Mouse (Mus musculus) c-Kit-positive CD71-positive TER-119-positive erythroid progenitor cells, embryonic 14.5 days (primary cell): ENCODE data around the gene Map2k1.
"Not testable (repeated sequence)": the region's sequence is repeated elsewhere in the genome, so short reads cannot be mapped to it uniquely, and the experiment has no call there.

Source experiments
- DNase-seq: peaks from one replicate; pipeline ENCODE4 v3.0.0-alpha.2; 2013; ENCODE audit warnings: low spot score

Gene Map2k1

GRCm38 (mm10) chr9:64253021-64253904, at the start of gene Map2k1:
Map2k1 (minus strand) TSS chr9:64253631.
- peak; percentile 100 for DNase-seq

- not testable (repeated sequence) for DNase-seq
Measured at GRCm38 (mm10) chr9:64303086-64303485, 49.7 kb upstream of the Map2k1 start.

GRCm38 (mm10) chr9:64282404-64282987, 29.1 kb upstream of the Map2k1 start:
- peak; percentile 40 for DNase-seq

DNA sequence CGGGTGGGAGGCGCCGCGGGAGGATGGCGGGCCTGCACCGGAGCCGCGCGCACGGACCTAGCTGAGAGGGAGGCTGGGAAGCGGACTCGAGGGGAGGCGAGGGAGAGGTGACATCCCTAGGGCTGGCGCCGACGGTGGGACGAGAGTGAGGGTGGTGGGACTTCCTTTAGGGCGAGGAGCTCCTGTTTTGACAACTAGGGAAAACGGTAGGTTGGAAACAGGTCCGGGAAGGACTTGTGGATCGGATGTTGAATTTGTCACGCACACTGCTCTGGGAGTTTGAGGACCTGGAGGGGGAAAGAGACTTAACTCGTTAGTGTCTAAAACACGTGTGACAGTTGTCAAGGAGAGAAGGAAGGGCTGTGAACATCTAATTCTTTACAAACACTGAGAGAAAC, 28.3 kb upstream of the Map2k1 start:
- no peak for DNase-seq

GRCm38 (mm10) chr9:64281105-64281780, 27.8 kb upstream of the Map2k1 start, which contains the start of gene Tipin:
Tipin (plus strand) TSS chr9:64281581.
- DNase-seq: peak; percentile 94

- DNase-seq: no peak
Measured at GRCm38 (mm10) chr9:64278665-64279310, 25.4 kb upstream of the Map2k1 start.

DNA sequence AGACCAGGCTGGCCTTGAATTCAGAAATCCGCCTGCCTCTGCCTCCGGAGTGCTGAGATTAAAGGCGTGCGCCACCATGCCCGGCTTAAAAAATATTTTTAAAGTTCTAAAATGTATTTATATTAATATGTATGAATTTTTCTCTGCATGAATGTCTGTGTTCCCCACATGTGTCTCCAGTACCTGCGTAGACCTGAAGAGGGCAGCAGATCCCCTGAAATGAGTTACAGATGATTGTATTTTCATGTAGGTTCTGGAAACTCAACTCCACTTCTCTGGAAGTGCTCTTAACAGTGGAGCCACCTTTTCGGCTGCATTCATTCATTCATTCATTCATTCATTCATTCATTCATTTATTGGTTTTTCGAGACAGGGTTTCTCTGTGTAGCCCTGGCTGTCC, 24.3 kb upstream of the Map2k1 start:
- peak; percentile 80 for DNase-seq

DNA sequence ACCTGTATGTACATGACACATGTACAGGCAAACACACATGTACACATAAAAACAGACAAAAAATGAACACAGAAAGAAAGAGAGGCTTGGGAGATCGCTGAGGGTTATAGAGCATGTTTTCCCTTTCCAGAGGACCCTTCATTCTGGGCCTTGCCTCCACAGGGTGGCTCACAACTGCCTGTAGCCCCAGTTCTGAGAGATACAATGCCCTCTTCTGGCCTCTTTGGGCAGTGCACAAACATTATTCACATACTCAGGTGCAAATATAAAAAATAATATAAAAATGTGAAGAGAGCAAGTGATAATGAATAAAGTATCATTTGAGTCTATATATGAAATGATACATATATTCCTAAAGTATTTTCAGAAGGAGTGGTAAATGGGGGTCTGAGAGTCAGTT, 21.5 kb upstream of the Map2k1 start:
- peak; percentile 42 for DNase-seq

GRCm38 (mm10) chr9:64274291-64274690, 20.9 kb upstream of the Map2k1 start:
- no peak for DNase-seq

DNA sequence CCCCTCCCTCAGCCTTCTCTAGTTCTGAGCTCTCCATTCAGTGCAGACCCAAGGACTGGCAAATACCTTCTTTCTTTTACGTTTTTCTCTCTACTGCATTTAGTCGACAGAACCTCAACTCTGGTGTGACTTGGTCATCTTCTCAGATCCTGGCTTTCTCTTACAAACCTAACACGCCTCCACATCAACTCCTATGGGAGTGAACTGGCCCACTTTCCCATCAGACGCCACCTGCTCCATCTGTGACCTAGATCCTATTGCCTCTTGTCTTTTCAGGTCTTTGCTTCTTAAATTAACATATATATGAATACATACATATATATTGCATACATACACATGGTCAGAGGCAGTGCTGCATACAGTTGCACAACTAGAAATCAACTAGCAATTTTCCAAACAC, 20.3 kb upstream of the Map2k1 start:
- no peak for DNase-seq

- peak; percentile 38 for DNase-seq
Measured at GRCm38 (mm10) chr9:64272611-64273010, 19.2 kb upstream of the Map2k1 start.

- no peak for DNase-seq
Measured at GRCm38 (mm10) chr9:64271249-64271648, 17.8 kb upstream of the Map2k1 start.

GRCm38 (mm10) chr9:64268836-64269235, 15.4 kb upstream of the Map2k1 start:
- not testable (repeated sequence) for DNase-seq

DNA sequence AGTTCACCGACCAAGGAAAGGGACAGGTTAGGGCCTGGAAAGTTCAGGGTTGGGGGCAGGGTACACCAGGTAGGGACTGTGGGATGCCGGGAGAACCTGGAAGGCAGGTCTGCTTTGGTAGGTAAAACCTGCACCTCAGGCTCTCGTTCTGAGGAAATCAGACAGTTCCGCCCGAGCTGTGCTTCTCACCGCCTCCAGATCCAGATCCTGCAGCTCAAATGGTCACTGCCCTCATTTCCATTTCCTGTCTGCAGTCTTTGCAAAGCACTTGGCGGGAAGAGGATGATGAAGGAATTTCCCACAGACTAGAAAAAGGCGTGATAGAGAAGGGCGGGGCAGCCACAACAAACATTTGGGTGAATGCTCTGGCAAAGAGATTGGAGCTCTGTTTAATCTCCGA, 14.8 kb upstream of the Map2k1 start:
- DNase-seq: no peak

GRCm38 (mm10) chr9:64267231-64267630, 13.8 kb upstream of the Map2k1 start:
- DNase-seq: no peak

- no peak for DNase-seq
Measured at GRCm38 (mm10) chr9:64264813-64265212, 11.4 kb upstream of the Map2k1 start.

DNA sequence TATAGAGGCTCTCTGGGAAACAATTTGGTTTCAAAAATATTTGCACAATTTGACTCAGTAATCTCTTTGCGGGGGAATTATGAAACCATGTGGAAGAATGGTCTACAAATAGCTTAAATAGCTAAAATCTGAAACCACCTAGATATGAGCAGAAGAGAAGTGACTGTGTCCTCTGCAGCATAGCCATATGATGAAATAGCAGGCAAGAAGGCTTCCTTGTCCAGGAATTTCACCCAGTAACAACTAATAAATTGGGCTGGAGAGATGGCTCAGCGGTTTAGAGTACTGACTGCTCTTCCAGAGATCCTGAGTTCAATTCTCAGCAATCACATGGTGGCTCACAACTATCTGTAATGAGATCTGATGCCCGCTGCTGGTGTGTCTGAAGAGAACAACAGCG, 7.6 kb upstream of the Map2k1 start:
- no peak for DNase-seq

- DNase-seq: no peak
Measured at GRCm38 (mm10) chr9:64259906-64260305, 6.5 kb upstream of the Map2k1 start.

GRCm38 (mm10) chr9:64256204-64256603, 2.8 kb upstream of the Map2k1 start:
- DNase-seq: no peak

DNA sequence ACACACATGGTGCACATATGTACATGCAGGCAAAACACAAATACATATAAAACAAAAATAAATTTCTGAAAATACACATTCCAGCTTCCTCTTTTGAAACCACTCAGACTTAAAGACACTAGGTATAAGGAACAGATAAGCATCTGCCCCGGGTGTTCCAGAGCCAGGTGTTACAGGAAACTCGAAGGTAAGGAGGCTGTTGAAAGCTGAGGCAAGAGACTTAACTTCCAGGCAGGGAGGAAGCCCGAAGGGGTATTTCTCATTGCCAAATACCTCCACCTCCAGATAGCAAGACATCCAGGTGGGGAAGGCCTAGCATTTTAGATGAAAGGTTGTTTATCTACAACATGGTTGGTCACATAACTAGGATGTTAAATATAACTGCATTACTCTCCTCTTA, 2.0 kb upstream of the Map2k1 start:
- DNase-seq: no peak

DNA sequence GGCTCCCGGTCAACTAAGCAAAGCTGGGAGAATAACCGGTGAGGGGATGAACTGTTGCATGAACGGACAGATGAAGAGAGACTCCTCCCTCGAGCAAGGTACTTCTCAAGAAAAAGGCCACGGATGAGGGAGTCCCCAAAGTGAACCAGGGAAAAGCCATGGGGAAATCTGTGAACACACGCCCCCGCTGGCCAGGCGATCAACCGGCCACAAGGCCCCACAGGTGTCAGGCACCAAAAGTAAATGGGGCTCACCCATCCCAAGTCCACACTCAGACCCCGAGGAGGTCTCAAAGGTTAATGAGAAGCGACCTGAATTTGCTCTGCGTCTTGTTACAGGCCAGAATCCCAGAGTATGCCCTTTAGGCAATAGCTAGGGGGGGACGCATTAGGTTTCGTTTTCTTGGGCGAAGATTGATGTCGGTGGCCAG, 825 bp downstream of the Map2k1 start:
- peak; percentile 27 for DNase-seq

GRCm38 (mm10) chr9:64250111-64250730, 3.2 kb downstream of the Map2k1 start:
- DNase-seq: no peak
